Comparison of ENCODE assay signal across 16 mouse cellular contexts in the genomic region with DNA sequence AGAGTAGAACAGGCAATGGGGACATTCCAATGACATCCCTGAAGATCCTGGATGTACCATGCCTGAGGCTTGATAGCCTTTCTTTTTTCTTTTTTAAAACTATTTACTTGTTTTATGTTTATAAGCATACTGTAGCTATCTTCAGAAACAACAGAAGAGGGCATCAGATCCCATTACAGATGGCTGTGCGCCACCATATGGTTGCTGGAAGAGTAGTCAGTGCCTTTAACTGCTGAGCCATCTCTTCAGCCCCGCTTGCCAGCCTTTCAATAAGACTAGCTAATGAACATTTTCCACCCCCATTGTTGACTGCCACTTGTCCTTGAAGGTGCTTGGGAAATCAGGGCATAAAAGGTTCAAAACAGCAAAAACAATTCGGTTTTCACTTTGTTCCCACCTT. TPM values are rescaled to one million over a fixed set of nuclear protein-coding genes. Genes with fewer than 3 reads are reported as not detected.
DNase-seq lines count a peak whose midpoint lies in the region; ATAC-seq and TF ChIP-seq lines count a peak whose summit lies in the region.
"Had no signal": no experiment of that assay in that cellular context is flagged by ENCODE, and none has a peak within 500 bp of the region (broad histone marks: within the 10 kb centered on the region; RNA-seq: fewer than 3 reads in every experiment).

No protein-coding gene starts in this region.

- WGBS in lung, embryonic 14.5 days, result 61% methylated on average over 3 of the region's 3 CpGs

- H3K9ac ChIP-seq in lung, embryonic 14.5 days, result no peak overlapping the region
- H3K9ac ChIP-seq: heart, embryonic 13.5 days; neural tube, embryonic 15.5 days had no signal

- no peaks in the 10 kb centered on the region for H3K27me3 ChIP-seq in lung, embryonic 14.5 days (ENCODE audit: insufficient read depth, low read length)
- H3K27me3 ChIP-seq: heart, embryonic 13.5 days; neural tube, embryonic 15.5 days; Patski had no signal

- H3K4me3 ChIP-seq in lung, embryonic 14.5 days (ENCODE audit: low read depth, low read length), result no peak overlapping the region
- H3K4me3 ChIP-seq: heart, embryonic 13.5 days; neural tube, embryonic 15.5 days had no signal

- DNase-seq in heart, adult 11 months, result peak; percentile 34
- no peak for DNase-seq in heart, postnatal 10 days
- no peak for DNase-seq in lung, embryonic 14.5 days
- no peak for DNase-seq in lung, postnatal 25 days (ENCODE audit: low spot score)
- DNase-seq in NIH3T3 (ENCODE audit: low read depth), result peak; percentile 22
- peak; percentile 48 for DNase-seq in left cerebral cortex, postnatal 4 days
- no peak for DNase-seq in kidney, adult 18-20 months
- DNase-seq in frontal cortex, postnatal 25 days (ENCODE audit: low spot score in 2 of 2), result no peak
- DNase-seq: embryo, embryonic 11 days; kidney, adult 11 months; lung, adult 18-20 months had no signal

- no peak for ATAC-seq in lung, embryonic 14.5 days (ENCODE audit: insufficient read depth)
- ATAC-seq: CD4-positive, CD25-positive, alpha-beta regulatory T cell, adult 4 months; Patski had no signal

- intact Hi-C loops in heart, postnatal 10 days (cut with DNase I), result no loop called here
- intact Hi-C loops in left cerebral cortex, postnatal 4 days (cut with DNase I), result no loop called here

- peak; percentile 40 for TF ChIP-seq CTCF in lung, embryonic 14.5 days (IDR thresholded peaks at IDR 0.05; ENCODE audit: low read depth)

- H3K4me2 ChIP-seq in lung, embryonic 14.5 days, result no peak overlapping the region
- H3K4me2 ChIP-seq: heart, embryonic 13.5 days; neural tube, embryonic 15.5 days had no signal

- no peaks in the 10 kb centered on the region for H3K4me1 ChIP-seq in lung, embryonic 14.5 days (ENCODE audit: insufficient read depth)
- H3K4me1 ChIP-seq: heart, embryonic 13.5 days had no signal

- H3K36me3 ChIP-seq in lung, embryonic 14.5 days (ENCODE audit: insufficient read depth), result no peaks in the 10 kb centered on the region
- H3K36me3 ChIP-seq: heart, embryonic 13.5 days; neural tube, embryonic 15.5 days had no signal

- no peaks in the 10 kb centered on the region for H3K9me3 ChIP-seq in lung, embryonic 14.5 days (ENCODE audit: low read depth, low read length)
- H3K9me3 ChIP-seq: neural tube, embryonic 15.5 days had no signal

- no peak overlapping the region for H3K27ac ChIP-seq in lung, embryonic 14.5 days (ENCODE audit: low read depth)
- H3K27ac ChIP-seq: heart, embryonic 13.5 days; neural tube, embryonic 15.5 days had no signal

RNA-seq across cellular contexts. Expression of gene Fhad1, which starts 31.2 kb away (rescaled TPM):
- 1 to 10 TPM in 1 of 2 experiments, not detected in 1; 1.2 TPM for total RNA-seq in heart, postnatal 10 days (2021)
- polyA plus RNA-seq in lung, embryonic 14.5 days (2014; fragmentation: Nextera tagmentation; extraction: Ambion mirVana), result 0.68 and 1.4 TPM in 2 replicates
- total RNA-seq in left cerebral cortex, postnatal 4 days (2021), result 1 to 10 TPM in 1 of 2 experiments, under 1 TPM in 1; 0.90 to 1.1 TPM
- total RNA-seq: megakaryocyte, adult 5-6 weeks had no signal

Comparison
In these comparisons a context has a peak if more than half of its experiments do, and no peak if none do; other contexts are left out.
1. DNase-seq: peak in heart, adult 11 months (single experiment), NIH3T3 (single experiment) and left cerebral cortex, postnatal 4 days (single experiment); none in heart, postnatal 10 days (0 of 2), lung, embryonic 14.5 days (single experiment), lung, postnatal 25 days (single experiment), kidney, adult 18-20 months (single experiment) and frontal cortex, postnatal 25 days (0 of 2).